Mouse (Mus musculus): Measurements from ENCODE around the gene Chst14.

Gene Chst14

DNA sequence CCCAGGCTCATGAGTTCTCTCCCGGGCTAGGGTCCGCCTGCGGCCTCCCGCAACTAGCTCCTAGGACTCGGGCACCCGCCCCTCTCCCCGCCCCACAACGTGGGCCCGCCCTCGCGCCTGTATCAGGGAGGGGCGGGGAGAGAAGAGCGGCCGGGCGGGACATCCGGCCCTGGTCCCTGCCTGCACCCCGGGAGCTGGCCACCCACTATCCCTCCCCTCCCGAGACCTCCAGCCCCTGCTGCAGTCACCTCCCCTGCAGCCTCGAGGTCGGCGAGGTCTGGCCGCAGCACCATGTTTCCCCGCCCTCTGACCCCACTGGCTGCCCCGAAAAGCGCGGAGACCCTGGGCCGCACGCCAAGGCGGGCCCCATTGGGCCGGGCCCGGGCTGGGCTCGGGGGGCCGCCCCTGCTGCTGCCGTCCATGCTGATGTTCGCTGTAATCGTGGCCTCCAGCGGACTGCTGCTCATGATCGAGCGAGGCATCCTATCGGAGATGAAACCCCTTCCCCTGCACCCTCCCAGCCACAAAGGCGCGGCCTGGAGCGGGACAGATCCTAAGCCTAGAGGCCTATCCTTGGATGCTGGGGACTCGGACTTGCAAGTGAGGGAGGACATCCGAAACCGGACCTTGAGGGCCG, at the start of gene Chst14:
Chst14 (plus strand) TSS at position 136 of the 637 bp plus-strand sequence.
- DNase-seq (ENCODE audit: low read depth, low spot score) = peak; percentile 77

DNA sequence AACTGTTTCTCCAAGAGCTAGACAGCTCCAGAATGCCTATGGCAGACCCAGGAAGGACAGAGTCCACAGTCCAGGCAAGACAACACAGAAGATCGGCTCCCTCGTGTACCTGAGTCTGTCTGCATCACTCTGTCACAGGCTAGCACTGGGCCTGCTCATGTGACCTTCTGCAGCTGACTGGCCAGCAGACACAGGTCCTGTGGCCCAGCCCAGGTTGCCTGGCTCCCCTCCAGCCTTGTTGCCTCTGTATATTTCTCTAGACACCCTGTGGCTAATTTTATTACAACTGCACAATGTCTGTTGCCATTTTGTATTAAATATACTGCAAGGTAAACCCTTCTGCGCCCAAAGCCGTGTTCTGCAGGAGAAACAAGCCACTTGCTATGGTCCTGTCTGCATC, 45.3 kb upstream of the Chst14 start:
- no peak for DNase-seq (ENCODE audit: low read depth, low spot score)

GRCm38 (mm10) chr2:118881956-118882355, 44.3 kb upstream of the Chst14 start:
- no peak for DNase-seq (ENCODE audit: low read depth, low spot score)

DNA sequence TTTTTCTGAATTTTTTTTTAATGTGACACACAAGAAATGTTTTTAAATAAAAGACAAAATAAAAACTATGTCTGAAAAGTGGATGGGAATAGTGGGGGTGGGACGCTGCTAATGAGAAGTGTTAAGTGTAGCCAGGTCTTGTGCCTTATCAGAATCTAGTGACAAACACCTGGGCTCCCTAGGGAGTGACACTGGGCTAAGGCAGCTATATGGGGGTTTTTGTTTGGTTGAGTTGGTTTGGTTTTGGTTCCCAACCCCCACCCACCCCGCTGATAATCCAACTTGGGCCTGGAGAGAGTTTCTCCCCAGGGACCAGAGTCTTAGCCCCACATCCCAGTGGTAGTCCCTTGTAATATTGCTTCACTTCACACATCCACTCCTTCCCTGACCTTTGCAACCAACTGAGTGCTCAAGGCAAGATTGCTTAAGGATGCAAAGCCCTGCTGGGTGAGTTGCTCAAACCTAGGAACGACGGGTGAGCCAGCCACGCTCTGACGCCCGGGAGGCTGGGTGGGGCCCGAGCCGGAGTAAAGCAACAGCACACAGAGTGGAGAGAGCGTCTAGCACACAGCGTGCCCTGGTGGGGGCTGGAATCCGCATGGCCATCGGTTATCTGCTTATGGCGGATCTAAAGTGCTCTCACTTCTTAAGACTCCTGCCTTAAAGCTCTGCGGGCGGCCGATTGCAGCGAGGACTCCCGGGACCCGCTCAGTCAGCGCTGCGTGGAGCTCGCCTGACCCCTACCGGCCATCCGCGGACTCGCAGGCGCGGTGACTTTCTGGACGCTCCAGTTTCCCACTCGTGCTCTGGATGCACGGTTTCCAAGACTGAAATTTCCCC, 43.2 kb upstream of the Chst14 start:
- peak; percentile 89 for DNase-seq (ENCODE audit: low read depth, low spot score)

DNA sequence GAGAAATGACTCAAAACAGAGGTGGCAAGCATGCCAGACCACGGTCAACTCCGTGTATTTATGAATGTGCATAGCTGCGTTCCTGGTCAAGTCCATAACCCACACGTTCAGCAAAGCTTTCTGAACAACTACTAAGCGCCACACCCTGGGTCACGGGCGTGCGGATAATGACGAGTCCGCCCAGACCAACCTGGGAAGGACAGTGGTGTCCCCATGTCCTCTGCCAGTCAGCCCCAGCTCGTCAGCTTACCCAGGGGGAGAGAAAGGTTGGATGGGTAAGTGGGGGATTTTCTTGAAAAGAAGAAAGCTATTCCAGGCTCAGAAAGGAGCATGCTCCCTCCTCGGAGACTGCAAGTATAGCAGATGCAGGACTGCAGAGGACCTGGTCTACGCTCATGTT, 38.9 kb upstream of the Chst14 start:
- no peak for DNase-seq (ENCODE audit: low read depth, low spot score)

DNA sequence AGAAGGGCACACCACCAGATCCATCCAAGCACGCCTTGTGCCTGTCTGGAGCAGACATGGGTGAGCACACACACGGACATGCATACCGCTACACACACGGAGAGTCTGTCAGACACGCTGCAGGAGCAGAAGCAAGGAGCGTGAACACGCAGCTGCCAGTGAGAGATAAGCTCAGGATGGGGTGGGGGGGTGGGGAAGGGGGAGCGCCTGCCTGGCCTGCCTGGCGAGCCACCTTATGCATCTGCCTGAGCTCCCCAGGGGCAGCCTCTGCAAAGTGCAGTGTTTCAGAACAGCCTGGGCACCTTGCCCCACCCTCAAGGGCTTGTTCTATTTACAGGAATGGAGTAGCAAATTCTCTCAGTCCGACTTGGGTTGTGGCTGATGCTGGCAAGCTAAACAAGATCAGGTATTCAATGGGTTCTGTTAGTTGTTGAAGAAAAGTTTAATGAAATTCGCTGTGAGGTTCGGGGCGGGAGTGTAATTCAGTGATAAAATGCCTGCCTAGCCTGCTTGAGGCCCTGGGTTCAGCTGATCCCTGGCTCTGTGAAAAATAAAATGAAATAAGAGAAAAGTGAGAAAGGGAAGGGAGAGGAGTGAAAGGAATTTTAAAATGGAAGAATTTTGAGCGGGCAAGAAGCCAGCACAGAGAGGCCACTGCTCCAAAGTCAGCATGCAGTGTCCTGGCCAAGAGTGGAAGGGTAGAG, 38.3 kb upstream of the Chst14 start:
- no peak for DNase-seq (ENCODE audit: low read depth, low spot score)

DNA sequence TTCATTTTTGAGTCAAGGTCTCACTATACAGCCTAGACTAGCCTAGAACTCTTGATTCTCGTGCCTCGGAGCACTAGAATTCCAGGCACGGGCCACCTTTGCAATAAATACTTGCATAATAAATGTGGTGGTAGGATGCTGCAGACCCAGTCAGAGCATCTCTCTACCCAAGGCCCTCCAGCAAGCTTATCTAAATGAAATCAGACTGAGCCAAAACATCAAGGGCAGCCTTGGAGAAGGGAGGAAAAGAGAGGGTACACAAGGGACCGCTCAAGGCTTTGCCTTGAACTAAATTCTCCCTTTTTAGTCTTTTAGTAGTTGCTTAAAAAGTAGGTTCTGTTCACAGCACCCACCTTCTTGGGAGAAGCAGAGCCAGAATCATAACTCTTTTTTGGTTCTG, 35.1 kb upstream of the Chst14 start:
- DNase-seq (ENCODE audit: low read depth, low spot score) = no peak

- peak; percentile 78 for DNase-seq (ENCODE audit: low read depth, low spot score)
Observed at GRCm38 (mm10) chr2:118895990-118896913, 30.0 kb upstream of the Chst14 start.

GRCm38 (mm10) chr2:118896914-118897291, 29.4 kb upstream of the Chst14 start:
- peak; percentile 56 for DNase-seq (ENCODE audit: low read depth, low spot score)

- DNase-seq (ENCODE audit: low read depth, low spot score) = no peak
Observed at GRCm38 (mm10) chr2:118897392-118897791, 28.9 kb upstream of the Chst14 start.

DNA sequence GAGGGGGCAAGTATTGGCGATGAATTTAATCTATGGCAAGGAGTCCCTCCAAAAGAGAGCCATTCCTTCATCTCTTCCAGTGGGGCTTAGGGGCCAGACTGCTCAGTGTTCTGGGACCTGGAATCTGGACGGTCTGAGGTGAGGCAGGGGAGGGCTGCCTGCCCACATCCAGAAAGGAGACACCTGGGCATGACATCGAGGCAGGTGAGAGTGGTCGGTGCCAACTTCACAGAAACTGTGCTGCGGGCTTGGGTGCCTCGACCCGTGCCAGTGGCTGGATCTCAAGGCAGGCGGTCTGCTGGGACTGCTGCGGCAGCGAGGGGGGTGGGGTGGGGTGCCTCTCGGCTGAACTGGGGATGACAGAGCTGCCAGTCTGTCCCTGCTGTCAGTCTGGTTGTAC, 28.5 kb upstream of the Chst14 start:
- DNase-seq (ENCODE audit: low read depth, low spot score) = peak; percentile 36

- DNase-seq (ENCODE audit: low read depth, low spot score) = no peak
Observed at GRCm38 (mm10) chr2:118898771-118899170, 27.5 kb upstream of the Chst14 start.

DNA sequence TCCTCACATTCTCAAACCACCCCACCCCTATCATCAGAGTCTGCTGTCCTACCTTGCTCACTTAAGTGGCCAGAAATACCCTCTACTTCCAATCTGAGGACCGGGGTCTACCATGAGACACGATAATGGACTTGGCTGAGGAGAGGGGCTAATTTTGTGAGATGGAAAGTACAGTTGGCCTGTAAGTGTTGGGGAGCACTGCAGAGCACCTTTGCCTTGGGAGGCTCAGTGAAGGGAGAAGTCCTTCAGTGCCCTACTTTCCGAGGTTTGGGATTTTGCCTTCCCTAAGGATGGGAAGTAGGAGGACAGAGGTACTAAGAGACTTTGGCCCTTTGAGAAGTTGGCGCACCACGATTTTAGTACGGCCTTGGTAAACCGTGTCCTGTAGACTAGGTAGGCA, 27.0 kb upstream of the Chst14 start:
- no peak for DNase-seq (ENCODE audit: low read depth, low spot score)

GRCm38 (mm10) chr2:118899981-118900825, 26.1 kb upstream of the Chst14 start, which contains the start of gene Bahd1:
Gene Bahd1, plus strand, starts transcription at chr2:118900377.
- peak; percentile 39 for DNase-seq (ENCODE audit: low read depth, low spot score)

DNA sequence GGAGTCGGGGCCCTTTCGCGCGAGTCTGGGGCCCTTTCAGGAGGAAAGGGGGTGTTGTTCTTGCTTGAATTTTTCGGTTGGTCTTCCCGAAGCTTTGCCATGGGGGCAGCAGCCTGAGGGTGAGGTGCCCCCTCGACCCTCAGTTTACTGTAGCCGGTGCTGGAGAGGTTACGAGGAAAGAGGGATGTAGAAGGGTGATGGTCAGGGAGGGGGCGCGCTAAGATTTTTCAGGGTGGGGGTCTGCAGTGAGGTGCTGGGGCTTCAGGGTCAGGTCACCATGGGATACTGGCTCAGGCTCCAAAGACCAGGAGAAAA, 25.5 kb upstream of the Chst14 start:
- DNase-seq (ENCODE audit: low read depth, low spot score) = no peak

GRCm38 (mm10) chr2:118901175-118902031, 24.9 kb upstream of the Chst14 start:
- peak; percentile 95 for DNase-seq (ENCODE audit: low read depth, low spot score)

DNA sequence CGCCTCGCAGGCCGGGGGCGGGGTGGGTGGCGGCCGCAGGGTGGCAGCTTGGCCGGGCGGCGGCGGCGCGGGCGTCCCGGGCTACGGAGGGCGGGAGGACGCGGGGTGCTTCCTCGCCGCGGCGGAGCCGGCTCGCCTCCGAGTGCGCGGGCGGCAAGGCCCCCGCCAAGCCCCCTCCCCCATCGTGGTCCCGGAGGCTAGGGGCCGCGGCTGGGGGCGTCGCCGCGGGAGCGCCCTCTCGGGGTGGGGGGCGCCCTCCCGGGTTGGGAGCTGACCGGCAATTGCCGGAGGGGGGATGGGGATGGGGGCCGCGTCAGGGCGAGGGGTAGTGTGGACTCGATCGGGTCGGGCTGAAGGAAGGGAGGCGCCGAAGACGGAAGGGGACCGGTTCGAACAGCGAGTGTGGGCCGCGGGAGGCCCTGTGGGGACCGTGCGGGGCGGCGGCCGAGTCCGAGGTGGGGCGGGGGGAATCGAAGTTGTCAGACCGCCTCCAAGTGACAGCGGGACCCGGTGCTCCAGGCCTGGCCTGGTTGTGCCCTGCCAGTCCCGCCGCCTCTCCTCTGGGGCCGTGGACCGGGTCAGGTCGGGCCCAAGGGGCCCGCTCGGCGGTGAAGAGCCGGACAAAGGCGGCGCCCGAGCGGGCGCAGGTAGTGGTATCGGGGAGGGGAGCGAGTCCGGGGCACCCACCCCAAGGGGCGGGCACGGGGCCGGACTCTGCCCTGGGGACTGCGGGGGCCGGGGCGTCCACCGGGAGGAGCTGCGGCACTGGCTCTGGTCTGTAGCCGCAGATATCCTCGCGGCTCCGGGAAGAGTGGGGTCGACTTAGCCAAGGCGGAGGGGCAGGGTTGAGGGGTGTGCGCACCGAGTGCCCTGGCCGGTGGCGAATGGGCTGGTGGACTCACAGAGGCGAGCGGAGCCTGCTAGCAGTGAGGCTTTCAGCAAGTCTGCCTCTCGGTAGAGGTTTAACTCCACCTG, 24.0 kb upstream of the Chst14 start:
- DNase-seq (ENCODE audit: low read depth, low spot score) = peak; percentile 51

GRCm38 (mm10) chr2:118903333-118903741, 23.0 kb upstream of the Chst14 start:
- DNase-seq (ENCODE audit: low read depth, low spot score) = no peak
